Mouse (Mus musculus) NIH3T3 (cell line): ENCODE data around the gene Txn1.

ENCODE experiments used
- DNase-seq: peaks from one replicate; pipeline ENCODE4 v3.0.0-alpha.2; 2012; ENCODE audit warnings: low read depth

The Txn1 gene

GRCm38 (mm10) chr4:57956029-57956960 is at the start of gene Txn1:
Gene Txn1 (minus strand): TSS chr4:57956411.
- DNase-seq, result peak; percentile 100

GRCm38 (mm10) chr4:58003501-58003900 is 47.3 kb upstream of the Txn1 start:
- DNase-seq, result no peak

- DNase-seq, result no peak
Measured at GRCm38 (mm10) chr4:57991425-57991824, 35.2 kb upstream of the Txn1 start.

- DNase-seq, result no peak
Measured at GRCm38 (mm10) chr4:57974400-57975117, 18.3 kb upstream of the Txn1 start.

- no peak for DNase-seq
Measured at GRCm38 (mm10) chr4:57973592-57974268, 17.5 kb upstream of the Txn1 start.

- no peak for DNase-seq
Measured at GRCm38 (mm10) chr4:57970285-57970684, 14.1 kb upstream of the Txn1 start.

GRCm38 (mm10) chr4:57967195-57967594 is 11.0 kb upstream of the Txn1 start:
- peak; percentile 55 for DNase-seq

GRCm38 (mm10) chr4:57965516-57965915 is 9.3 kb upstream of the Txn1 start:
- no peak for DNase-seq

- peak; percentile 65 for DNase-seq
Measured at GRCm38 (mm10) chr4:57964143-57964542, 7.9 kb upstream of the Txn1 start.

- DNase-seq, result no peak
Measured at GRCm38 (mm10) chr4:57959056-57959455, 2.8 kb upstream of the Txn1 start.

- DNase-seq, result no peak
Measured at GRCm38 (mm10) chr4:57958098-57958497, 1.9 kb upstream of the Txn1 start.

- peak; percentile 59 for DNase-seq
Measured at GRCm38 (mm10) chr4:57957200-57958085, 1.2 kb upstream of the Txn1 start.

GRCm38 (mm10) chr4:57955544-57955958 is 660 bp downstream of the Txn1 start:
- peak; percentile 81 for DNase-seq

GRCm38 (mm10) chr4:57954991-57955390 is 1.2 kb downstream of the Txn1 start:
- no peak for DNase-seq

- DNase-seq, result peak; percentile 36
Measured at GRCm38 (mm10) chr4:57954580-57954979, 1.6 kb downstream of the Txn1 start.

GRCm38 (mm10) chr4:57953796-57954195 is 2.4 kb downstream of the Txn1 start:
- DNase-seq, result no peak

- DNase-seq, result peak; percentile 75
Measured at GRCm38 (mm10) chr4:57952891-57953290, 3.3 kb downstream of the Txn1 start.

- no peak for DNase-seq
Measured at GRCm38 (mm10) chr4:57952416-57952815, 3.8 kb downstream of the Txn1 start.

GRCm38 (mm10) chr4:57949866-57950265 is 6.3 kb downstream of the Txn1 start:
- DNase-seq, result no peak

GRCm38 (mm10) chr4:57947476-57947875 is 8.7 kb downstream of the Txn1 start:
- no peak for DNase-seq

GRCm38 (mm10) chr4:57947036-57947435 is 9.2 kb downstream of the Txn1 start:
- no peak for DNase-seq
